Mouse (Mus musculus): ENCODE measurements around the gene Serpina3b. TPM values are rescaled to one million over a fixed set of nuclear protein-coding genes. Genes with fewer than 3 reads are reported as not detected.
"Not testable (repeated sequence)": the region's sequence is repeated elsewhere in the genome, so short reads cannot be mapped to it uniquely, and the experiment has no call there.

Serpina3b gene
- total RNA-seq (2015) (not detected in 2 replicates), total RNA-seq (2017) (not detected in 2 replicates)

GRCm38 (mm10) chr12:104127696-104128095 is at the start of gene Serpina3b:
TSS of gene Serpina3b (plus strand) at chr12:104127996.
- no peak for ATAC-seq (replicated peaks; ENCODE audit: poor library complexity)

- ATAC-seq (replicated peaks; ENCODE audit: poor library complexity): no peak
Observed at GRCm38 (mm10) chr12:104090119-104090518, 37.7 kb upstream of the Serpina3b start.

- ATAC-seq (replicated peaks; ENCODE audit: poor library complexity): no peak
Observed at GRCm38 (mm10) chr12:104091303-104091702, 36.5 kb upstream of the Serpina3b start.

GRCm38 (mm10) chr12:104100768-104101167 is 27.0 kb upstream of the Serpina3b start, which contains the start of gene Serpina5:
TSS of gene Serpina5 (plus strand) at chr12:104101113.
- ATAC-seq (replicated peaks; ENCODE audit: poor library complexity): no peak

GRCm38 (mm10) chr12:104105847-104106246 is 21.9 kb upstream of the Serpina3b start:
- ATAC-seq (replicated peaks; ENCODE audit: poor library complexity): no peak

- ATAC-seq (replicated peaks; ENCODE audit: poor library complexity): no peak
Observed at GRCm38 (mm10) chr12:104106919-104107318, 20.9 kb upstream of the Serpina3b start.

- ATAC-seq (replicated peaks; ENCODE audit: poor library complexity): no peak
Observed at GRCm38 (mm10) chr12:104108507-104108906, 19.3 kb upstream of the Serpina3b start.

- ATAC-seq (replicated peaks; ENCODE audit: poor library complexity): not testable (repeated sequence)
Observed at GRCm38 (mm10) chr12:104112333-104112732, 15.5 kb upstream of the Serpina3b start, which contains the start of gene Serpina3a. TSS of gene Serpina3a (plus strand) at chr12:104112724.

- ATAC-seq (replicated peaks; ENCODE audit: poor library complexity): no peak
Observed at GRCm38 (mm10) chr12:104114921-104115579, 12.7 kb upstream of the Serpina3b start.

GRCm38 (mm10) chr12:104123097-104123496 is 4.7 kb upstream of the Serpina3b start:
- ATAC-seq (replicated peaks; ENCODE audit: poor library complexity): peak; percentile 58

GRCm38 (mm10) chr12:104123996-104124395 is 3.8 kb upstream of the Serpina3b start:
- peak; percentile 50 for ATAC-seq (replicated peaks; ENCODE audit: poor library complexity)

- no peak for ATAC-seq (replicated peaks; ENCODE audit: poor library complexity)
Observed at GRCm38 (mm10) chr12:104125021-104125560, 2.7 kb upstream of the Serpina3b start.

- peak; percentile 93 for ATAC-seq (replicated peaks; ENCODE audit: poor library complexity)
Observed at GRCm38 (mm10) chr12:104131041-104131440, 3.2 kb downstream of the Serpina3b start.

- no peak for ATAC-seq (replicated peaks; ENCODE audit: poor library complexity)
Observed at GRCm38 (mm10) chr12:104138216-104138615, 10.4 kb downstream of the Serpina3b start.

GRCm38 (mm10) chr12:104140543-104141103 is 12.8 kb downstream of the Serpina3b start:
- ATAC-seq (replicated peaks; ENCODE audit: poor library complexity): no peak

- no peak for ATAC-seq (replicated peaks; ENCODE audit: poor library complexity)
Observed at GRCm38 (mm10) chr12:104141506-104141905, 13.7 kb downstream of the Serpina3b start.

GRCm38 (mm10) chr12:104142427-104142826 is 14.6 kb downstream of the Serpina3b start:
- peak; percentile 88 for ATAC-seq (replicated peaks; ENCODE audit: poor library complexity)

GRCm38 (mm10) chr12:104143286-104143685 is 15.5 kb downstream of the Serpina3b start:
- no peak for ATAC-seq (replicated peaks; ENCODE audit: poor library complexity)

- no peak for ATAC-seq (replicated peaks; ENCODE audit: poor library complexity)
Observed at GRCm38 (mm10) chr12:104145571-104145970, 17.8 kb downstream of the Serpina3b start.

- ATAC-seq (replicated peaks; ENCODE audit: poor library complexity): no peak
Observed at GRCm38 (mm10) chr12:104151989-104152388, 24.2 kb downstream of the Serpina3b start.

GRCm38 (mm10) chr12:104153041-104153645 is 25.3 kb downstream of the Serpina3b start:
- ATAC-seq (replicated peaks; ENCODE audit: poor library complexity): no peak

GRCm38 (mm10) chr12:104153656-104154055 is 25.9 kb downstream of the Serpina3b start, which contains the start of gene Serpina3c:
TSS of gene Serpina3c (minus strand) at chr12:104153870.
- ATAC-seq (replicated peaks; ENCODE audit: poor library complexity): no peak

Data from megakaryocyte progenitor cell, adult 5-6 weeks (primary cell).